11 mouse cellular contexts compared by ENCODE assay signal in the genomic region with DNA sequence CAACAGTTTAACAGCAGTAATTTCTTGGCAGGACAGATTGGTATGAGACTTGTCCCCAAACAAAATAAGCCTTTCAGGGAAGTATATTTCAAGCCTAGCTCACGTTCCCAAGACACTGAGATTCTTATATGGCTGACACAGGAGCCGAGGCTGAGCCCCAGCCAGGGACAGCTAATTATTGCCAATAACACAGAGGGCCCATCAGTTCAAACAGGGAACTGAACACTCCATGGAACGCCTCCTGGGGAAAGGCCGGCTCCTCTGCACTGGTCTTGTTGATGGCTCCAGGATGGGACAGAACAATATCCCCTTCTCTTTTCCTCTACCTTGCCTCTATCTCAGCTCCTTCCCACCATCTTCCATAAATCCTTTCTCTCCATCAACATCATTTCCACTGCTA. TPM values are rescaled to one million over a fixed set of nuclear protein-coding genes. Genes with fewer than 3 reads are reported as not detected.
DNase-seq lines count a peak whose midpoint lies in the region; ATAC-seq and TF ChIP-seq lines count a peak whose summit lies in the region.
"Had no signal": no experiment of that assay in that cellular context is flagged by ENCODE, and none has a peak within 500 bp of the region (broad histone marks: within the 10 kb centered on the region; RNA-seq: fewer than 3 reads in every experiment).

No protein-coding gene starts in this region.

- H3K4me2 ChIP-seq in forebrain, embryonic 11.5 days (ENCODE audit: low read depth, low read length, severe bottlenecking) = no peak overlapping the region
- H3K4me2 ChIP-seq in forebrain, embryonic 15.5 days (replicated peaks) = no peak overlapping the region
- no peak overlapping the region for H3K4me2 ChIP-seq in midbrain, embryonic 11.5 days
- no peak overlapping the region for H3K4me2 ChIP-seq in midbrain, embryonic 15.5 days
- H3K4me2 ChIP-seq in midbrain, postnatal 0 days (ENCODE audit: low read depth, low read length, poor library complexity, severe bottlenecking) = no peak overlapping the region
- H3K4me2 ChIP-seq: limb, embryonic 15.5 days; lung, embryonic 15.5 days had no signal

- 74% methylated on average over 4 of the region's 4 CpGs for WGBS in forebrain, embryonic 11.5 days
- 71% methylated on average over 4 of the region's 4 CpGs for WGBS in forebrain, embryonic 15.5 days
- WGBS in midbrain, embryonic 11.5 days = 63% methylated on average over 4 of the region's 4 CpGs
- 68% methylated on average over 4 of the region's 4 CpGs for WGBS in midbrain, embryonic 15.5 days
- 60% methylated on average over 4 of the region's 4 CpGs for WGBS in lung, adult 2 months
- WGBS in midbrain, postnatal 0 days = 67% methylated on average over 4 of the region's 4 CpGs

- H3K4me1 ChIP-seq in forebrain, embryonic 11.5 days (replicated peaks; ENCODE audit: control insufficient read depth, insufficient read depth, low read length) = no peaks in the 10 kb centered on the region
- no peaks in the 10 kb centered on the region for H3K4me1 ChIP-seq in forebrain, embryonic 15.5 days
- peaks cover 2% of the 10 kb centered on the region; the same call in 1 of the 2 replicates for H3K4me1 ChIP-seq in midbrain, embryonic 11.5 days (ENCODE audit: control insufficient read depth, insufficient read depth, low read length)
- H3K4me1 ChIP-seq in midbrain, embryonic 15.5 days = no peaks in the 10 kb centered on the region
- H3K4me1 ChIP-seq in lung, adult 2 months (ENCODE audit: control insufficient read depth, insufficient read depth, low read length) = no peaks in the 10 kb centered on the region
- no peaks in the 10 kb centered on the region for H3K4me1 ChIP-seq in midbrain, postnatal 0 days (ENCODE audit: insufficient read depth, low read length)
- H3K4me1 ChIP-seq: lung, embryonic 15.5 days had no signal

- H3K27ac ChIP-seq in forebrain, embryonic 11.5 days (ENCODE audit: low read depth, low read length) = no peak overlapping the region
- no peak overlapping the region for H3K27ac ChIP-seq in forebrain, embryonic 15.5 days (replicated peaks)
- no peak overlapping the region for H3K27ac ChIP-seq in midbrain, embryonic 11.5 days (ENCODE audit: low read depth, low read length)
- H3K27ac ChIP-seq in midbrain, embryonic 15.5 days = no peak overlapping the region
- H3K27ac ChIP-seq in midbrain, postnatal 0 days (ENCODE audit: low read depth, low read length) = no peak overlapping the region
- H3K27ac ChIP-seq: heart, adult 2 months; limb, embryonic 15.5 days; lung, embryonic 15.5 days had no signal

- no peaks in the 10 kb centered on the region for H3K9me3 ChIP-seq in forebrain, embryonic 11.5 days (ENCODE audit: control insufficient read depth, low read length)
- no peaks in the 10 kb centered on the region for H3K9me3 ChIP-seq in forebrain, embryonic 15.5 days
- no peaks in the 10 kb centered on the region for H3K9me3 ChIP-seq in midbrain, embryonic 11.5 days (ENCODE audit: control insufficient read depth, low read length)
- H3K9me3 ChIP-seq in midbrain, embryonic 15.5 days = no peaks in the 10 kb centered on the region
- no peaks in the 10 kb centered on the region for H3K9me3 ChIP-seq in midbrain, postnatal 0 days (ENCODE audit: low read length)
- H3K9me3 ChIP-seq: limb, embryonic 15.5 days; lung, embryonic 15.5 days had no signal

- TF ChIP-seq POLR2A in lung, adult 2 months (IDR thresholded peaks at IDR 0.05; ENCODE audit: borderline replicate concordance, extremely low read depth, low read depth, low read length) = no peak

- TF ChIP-seq CTCF in lung, adult 2 months (IDR thresholded peaks at IDR 0.05; ENCODE audit: insufficient read depth, low read length) = no peak
- no peak for TF ChIP-seq CTCF in midbrain, postnatal 0 days (IDR thresholded peaks at IDR 0.05)

- DNase-seq in forebrain, embryonic 11.5 days (ENCODE audit: low spot score) = no peak
- DNase-seq in midbrain, embryonic 11.5 days (ENCODE audit: low spot score, missing footprints) = peak; percentile 75
- peak; percentile 6 for DNase-seq in lung, adult 2 months
- no peak for DNase-seq in midbrain, postnatal 0 days (ENCODE audit: low spot score)
- DNase-seq in layer of hippocampus, postnatal 10 days (ENCODE audit: low spot score in 2 of 2) = no peak
- DNase-seq in kidney, postnatal 4 days = no peak

- no peak overlapping the region for H3K9ac ChIP-seq in forebrain, embryonic 11.5 days (ENCODE audit: low read length)
- H3K9ac ChIP-seq in forebrain, embryonic 15.5 days (replicated peaks) = no peak overlapping the region
- H3K9ac ChIP-seq in midbrain, embryonic 11.5 days (ENCODE audit: low read length) = no peak overlapping the region
- H3K9ac ChIP-seq in midbrain, embryonic 15.5 days = no peak overlapping the region
- H3K9ac ChIP-seq in midbrain, postnatal 0 days (replicated peaks; ENCODE audit: low read length, poor library complexity, severe bottlenecking) = no peak overlapping the region
- H3K9ac ChIP-seq: limb, embryonic 15.5 days; lung, embryonic 15.5 days had no signal

- no peaks in the 10 kb centered on the region for H3K27me3 ChIP-seq in forebrain, embryonic 11.5 days (ENCODE audit: control insufficient read depth, insufficient read depth, low read length)
- no peaks in the 10 kb centered on the region for H3K27me3 ChIP-seq in forebrain, embryonic 15.5 days
- H3K27me3 ChIP-seq in midbrain, embryonic 11.5 days (ENCODE audit: control insufficient read depth, insufficient read depth, low read length) = no peaks in the 10 kb centered on the region
- H3K27me3 ChIP-seq in midbrain, embryonic 15.5 days (replicated peaks) = no peaks in the 10 kb centered on the region
- H3K27me3 ChIP-seq in midbrain, postnatal 0 days (ENCODE audit: insufficient read depth, low read length) = no peaks in the 10 kb centered on the region
- H3K27me3 ChIP-seq: limb, embryonic 15.5 days; lung, embryonic 15.5 days had no signal

- H3K36me3 ChIP-seq in forebrain, embryonic 11.5 days (ENCODE audit: control insufficient read depth, insufficient read depth, low read length) = no peaks in the 10 kb centered on the region
- no peaks in the 10 kb centered on the region for H3K36me3 ChIP-seq in forebrain, embryonic 15.5 days
- H3K36me3 ChIP-seq in midbrain, embryonic 11.5 days (ENCODE audit: control insufficient read depth, insufficient read depth, low read length) = no peaks in the 10 kb centered on the region
- no peaks in the 10 kb centered on the region for H3K36me3 ChIP-seq in midbrain, embryonic 15.5 days (replicated peaks)
- no peaks in the 10 kb centered on the region for H3K36me3 ChIP-seq in midbrain, postnatal 0 days (ENCODE audit: insufficient read depth, low read length)
- H3K36me3 ChIP-seq: limb, embryonic 15.5 days; lung, embryonic 15.5 days had no signal

- ATAC-seq in forebrain, embryonic 11.5 days (replicated peaks; ENCODE audit: low FRiP score) = peak; percentile 21; the same call in 1 of the 2 replicates
- no peak; the same call in 1 of the 2 replicates for ATAC-seq in forebrain, embryonic 15.5 days (replicated peaks)
- peak; percentile 52 for ATAC-seq in midbrain, embryonic 11.5 days (ENCODE audit: low FRiP score)
- no peak; the same call in none of the 2 replicates for ATAC-seq in midbrain, embryonic 15.5 days (replicated peaks)
- peak; percentile 13; the same call in 1 of the 2 replicates for ATAC-seq in midbrain, postnatal 0 days (ENCODE audit: low FRiP score)

- H3K4me3 ChIP-seq in forebrain, embryonic 11.5 days (ENCODE audit: low read depth, low read length) = no peak overlapping the region
- H3K4me3 ChIP-seq in forebrain, embryonic 15.5 days = no peak overlapping the region
- H3K4me3 ChIP-seq in midbrain, embryonic 11.5 days (ENCODE audit: low read depth, low read length) = no peak overlapping the region
- H3K4me3 ChIP-seq in midbrain, embryonic 15.5 days = no peak overlapping the region
- H3K4me3 ChIP-seq in lung, adult 2 months (replicated peaks; ENCODE audit: extremely low read depth, low read depth, low read length) = no peak overlapping the region
- H3K4me3 ChIP-seq in midbrain, postnatal 0 days (ENCODE audit: low read depth, low read length) = no peak overlapping the region
- H3K4me3 ChIP-seq: heart, adult 2 months; limb, embryonic 15.5 days; lung, embryonic 15.5 days had no signal

RNA-seq across cellular contexts. Expression of gene Snx19, which starts 53.1 kb away (rescaled TPM):
- 25.4 and 25.9 TPM in 2 replicates for polyA plus RNA-seq in forebrain, embryonic 11.5 days (2014; fragmentation: Nextera tagmentation; extraction: Ambion mirVana)
- polyA plus RNA-seq in forebrain, embryonic 15.5 days (2015; fragmentation: Nextera tagmentation; extraction: Ambion mirVana) = 17.8 and 20.7 TPM in 2 replicates
- 25.8 and 27.5 TPM in 2 replicates for polyA plus RNA-seq in midbrain, embryonic 11.5 days (2014; fragmentation: Nextera tagmentation; extraction: Ambion mirVana)
- polyA plus RNA-seq in midbrain, embryonic 15.5 days (2015; fragmentation: Nextera tagmentation; extraction: Ambion mirVana) = 21.3 and 23.6 TPM in 2 replicates
- polyA plus RNA-seq in lung, adult 2 months (2012; rRNA removed) = 11.7 and 14.4 TPM in 2 replicates
- total RNA-seq in midbrain, postnatal 0 days (2014; rRNA removed) = 26.5 and 33.7 TPM in 2 replicates
- polyA plus RNA-seq in midbrain, postnatal 0 days (2015; fragmentation: Nextera tagmentation; extraction: Ambion mirVana) = 17.6 and 17.7 TPM in 2 replicates
- total RNA-seq in layer of hippocampus, postnatal 10 days (2021) = 10 to 100 TPM; 34.1 to 39.5 TPM

Comparison
In these comparisons a context has a peak if more than half of its experiments do, and no peak if none do; other contexts are left out.
1. ATAC-seq: peak in forebrain, embryonic 11.5 days (single experiment), midbrain, embryonic 11.5 days (single experiment) and midbrain, postnatal 0 days (single experiment); none in forebrain, embryonic 15.5 days (single experiment) and midbrain, embryonic 15.5 days (single experiment).
2. DNase-seq: peak in midbrain, embryonic 11.5 days (single experiment) and lung, adult 2 months (single experiment); none in forebrain, embryonic 11.5 days (single experiment), midbrain, postnatal 0 days (single experiment), layer of hippocampus, postnatal 10 days (0 of 2) and kidney, postnatal 4 days (0 of 2).